Mouse (Mus musculus) C2C12 (cell line): Measurements from ENCODE around the gene Cachd1.

Experiments
- CEBPB ChIP-seq: IDR thresholded peaks from one replicate; pipeline ENCODE4 v1.6.1; 2011; ENCODE audit warnings: low read depth, mild to moderate bottlenecking, control low read depth, moderate library complexity
- CTCF ChIP-seq: IDR thresholded peaks from one replicate; pipeline ENCODE4 v1.5.1; 2011; ENCODE audit not compliant: control insufficient read depth, insufficient read depth, insufficient read length
- MAX ChIP-seq: IDR thresholded peaks from one replicate; pipeline ENCODE4 v1.6.1; 2011; ENCODE audit warnings: mild to moderate bottlenecking, control low read depth
- MYOG ChIP-seq: IDR thresholded peaks from one replicate; pipeline ENCODE4 v1.6.1; 2011; ENCODE audit not compliant: control insufficient read depth, insufficient read length; ENCODE audit errors: extremely low read depth

GRCm38 (mm10) chr4:100790176-100790575 is 13.7 kb downstream of the Cachd1 start:
- no peak for TF ChIP-seq CTCF
- TF ChIP-seq MYOG, result no peak
- TF ChIP-seq MAX, result no peak
- TF ChIP-seq CEBPB, result no peak
